Mouse (Mus musculus) erythroblast, embryonic 14.5 days (primary cell): ENCODE measurements around the gene Traf4.

Experiments used
- GATA1 ChIP-seq: IDR thresholded peaks from 2 replicates; pipeline ENCODE4 v1.6.1; 2012; ENCODE audit warnings: low read length, inconsistent platforms, mixed read lengths
- TAL1 ChIP-seq: IDR thresholded peaks from 3 replicates; pipeline ENCODE4 v1.6.1; 2012; ENCODE audit warnings: low read length, inconsistent platforms, mixed read lengths

DNA sequence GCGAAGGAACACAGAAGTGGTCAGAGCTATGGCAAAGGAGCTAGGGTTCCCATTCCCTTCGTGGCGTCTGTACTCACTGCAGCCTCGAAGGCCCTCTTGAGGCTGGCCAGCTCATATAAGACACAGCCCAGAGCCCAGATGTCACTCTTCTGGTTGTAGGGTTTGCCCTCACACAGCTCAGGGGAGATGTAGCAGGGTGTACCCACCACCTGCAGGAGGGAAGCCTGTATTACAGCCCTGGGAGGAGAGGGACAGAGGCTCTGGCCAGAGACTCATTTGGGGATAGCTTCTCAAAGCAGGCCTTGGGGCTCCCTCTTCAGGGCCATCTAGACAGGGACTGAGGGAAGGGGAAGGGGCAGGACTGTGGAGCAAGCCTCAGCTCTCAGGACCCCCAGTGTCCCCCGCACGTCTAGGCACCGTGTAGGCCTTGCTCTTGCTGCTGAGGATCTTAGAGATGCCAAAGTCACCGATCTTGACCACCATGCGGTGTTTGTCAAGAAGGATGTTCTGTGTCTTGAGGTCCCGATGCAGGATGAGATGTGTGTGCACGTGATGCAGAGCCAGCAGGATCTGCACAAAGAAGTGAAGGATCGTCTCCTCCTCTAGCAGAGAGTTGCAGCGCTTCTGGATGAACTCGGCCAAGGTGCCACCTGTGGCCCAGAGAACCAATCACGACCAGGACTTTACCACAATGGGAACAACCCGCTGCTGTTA, 6.8 kb upstream of the Traf4 start:
- TF ChIP-seq GATA1 (no peak), TAL1 (no peak)
